Mouse (Mus musculus) liver, embryonic 11.5 days (tissue): ENCODE measurements at regions not wholly inside any gene's neighbourhood (a gene's known extent, or its start where the extent isn't known, plus 50 kb on each side); places are given as distances from the start of the nearest gene placed in this dataset.

Source experiments
- ATAC-seq: fragments of 200-750 bp; cut with Nextera tagmentation; replicated peaks from 2 replicates; pipeline ENCODE4 v1.8.0; 2017; ENCODE audit warnings: moderate number of reproducible peaks, mild to moderate bottlenecking, moderate TSS enrichment, moderate library complexity; ENCODE audit not compliant: low FRiP score
- DNase-seq: peaks from one replicate; pipeline ENCODE4 v3.0.0-alpha.2; 2017; ENCODE audit warnings: low spot score
- H3K27ac ChIP-seq: fragments of 300-500 bp; sonication (generic); 2 replicates; pipeline ENCODE4 v1.5.1; 2014; ENCODE audit warnings: mild to moderate bottlenecking, low read depth, low read length, control low read depth
- H3K27me3 ChIP-seq: fragments of 300-500 bp; sonication (generic); replicated peaks from 2 replicates; pipeline ENCODE4 v1.6.1; 2014; ENCODE audit warnings: low read length, mixed read lengths; ENCODE audit not compliant: control insufficient read depth, insufficient read depth
- H3K36me3 ChIP-seq: fragments of 300-500 bp; sonication (generic); 2 replicates; pipeline ENCODE4 v1.6.1; 2014; ENCODE audit warnings: mild to moderate bottlenecking, low read length, moderate library complexity, mixed read lengths; ENCODE audit not compliant: control insufficient read depth, insufficient read depth
- H3K4me1 ChIP-seq: fragments of 300-500 bp; sonication (generic); replicated peaks from 2 replicates; pipeline ENCODE4 v1.6.1; 2014; ENCODE audit warnings: low read length, mixed read lengths; ENCODE audit not compliant: control insufficient read depth, insufficient read depth
- H3K4me2 ChIP-seq: fragments of 300-500 bp; sonication (generic); 2 replicates; pipeline ENCODE4 v1.6.1; 2014; ENCODE audit warnings: mild to moderate bottlenecking, control low read depth, moderate library complexity
- H3K4me3 ChIP-seq: fragments of 300-500 bp; sonication (generic); 2 replicates; pipeline ENCODE4 v1.5.1; 2014; ENCODE audit warnings: low read depth, low read length, control low read depth
- H3K9ac ChIP-seq: fragments of 300-500 bp; sonication (generic); 2 replicates; pipeline ENCODE4 v1.6.1; 2014; ENCODE audit warnings: low read depth, low read length, control low read depth
- H3K9me3 ChIP-seq: fragments of 300-500 bp; sonication (generic); 2 replicates; pipeline ENCODE4 v1.6.1; 2016; ENCODE audit warnings: low read length, inconsistent platforms, mixed read lengths; ENCODE audit not compliant: control insufficient read depth
- WGBS: fragments of 180-500 bp; shearing (Covaris S2); extraction: QIAGEN DNeasy Blood & Tissue Kit; methylation state at CpG from one replicate; pipeline ENCODE4 v1.1.7; 2014; 5-methylcytosine and 5-hydroxymethylcytosine counted together

GRCm38 (mm10) chr1:125508594-125509257 is 51.7 kb upstream of the Slc35f5 start:
- WGBS: 72% methylated on average over 5 of the region's 5 CpGs
- no peak for DNase-seq
- H3K4me1 ChIP-seq: no peaks in the 10 kb centered on the region
- no peaks in the 10 kb centered on the region for H3K36me3 ChIP-seq
- no peaks in the 10 kb centered on the region for H3K27me3 ChIP-seq
- no peak overlapping the region for H3K4me2 ChIP-seq
- no peak overlapping the region for H3K9ac ChIP-seq
- ATAC-seq: peak; percentile 58
- no peak overlapping the region for H3K27ac ChIP-seq
- H3K4me3 ChIP-seq: no peak overlapping the region
- H3K9me3 ChIP-seq: no peaks in the 10 kb centered on the region
